Mouse (Mus musculus): ENCODE results near the gene Ptdss2. TPM values are rescaled to one million over a fixed set of nuclear protein-coding genes. Genes with fewer than 3 reads are reported as not detected.
A peak's percentile ranks its signal among the peaks of the same experiment; 100 is the strongest.

Ptdss2 gene
- polyA plus RNA-seq, 1 experiment: 55.3 TPM

- DNase-seq (ENCODE audit: low read depth): no peak
- TF ChIP-seq POLR2A (IDR thresholded peaks at IDR 0.05; ENCODE audit: borderline replicate concordance, extremely low read depth, insufficient read depth, insufficient read length, poor library complexity, severe bottlenecking): no peak
- TF ChIP-seq CTCF (IDR thresholded peaks at IDR 0.05; ENCODE audit: borderline replicate concordance, extremely low read depth, insufficient read depth, insufficient read length): no peak
Measured at GRCm38 (mm10) chr7:141096021-141096420, 26.2 kb upstream of the Ptdss2 start.

DNA sequence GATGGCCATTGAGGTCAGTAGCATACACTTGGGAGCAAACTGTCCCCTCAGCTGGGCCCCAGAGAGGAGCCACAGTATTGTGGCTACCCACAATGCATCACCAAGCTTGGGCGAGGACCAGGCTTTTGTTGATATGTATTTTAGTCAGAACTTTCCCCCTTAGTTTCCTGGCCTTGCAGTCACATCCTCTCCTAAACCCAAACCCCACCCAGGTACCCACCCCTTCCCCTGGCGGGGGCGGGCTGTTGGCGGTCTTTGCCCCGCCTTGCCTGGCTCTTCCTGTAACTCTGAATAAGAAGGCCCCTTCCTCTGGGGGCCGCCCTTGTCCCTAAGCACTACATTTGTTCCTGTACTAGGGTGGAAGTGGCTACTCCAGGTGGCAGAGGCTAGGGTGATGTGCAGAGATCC is 25.5 kb upstream of the Ptdss2 start:
- TF ChIP-seq CTCF (IDR thresholded peaks at IDR 0.05; ENCODE audit: borderline replicate concordance, extremely low read depth, insufficient read depth, insufficient read length) (no peak), POLR2A (IDR thresholded peaks at IDR 0.05; ENCODE audit: borderline replicate concordance, extremely low read depth, insufficient read depth, insufficient read length, poor library complexity, severe bottlenecking) (no peak)
- no peak for DNase-seq (ENCODE audit: low read depth)

- no peak for DNase-seq (ENCODE audit: low read depth)
- no peak for TF ChIP-seq CTCF (IDR thresholded peaks at IDR 0.05; ENCODE audit: borderline replicate concordance, extremely low read depth, insufficient read depth, insufficient read length)
- no peak for TF ChIP-seq POLR2A (IDR thresholded peaks at IDR 0.05; ENCODE audit: borderline replicate concordance, extremely low read depth, insufficient read depth, insufficient read length, poor library complexity, severe bottlenecking)
Measured at GRCm38 (mm10) chr7:141097177-141097576, 25.0 kb upstream of the Ptdss2 start.

- no peak for TF ChIP-seq POLR2A (IDR thresholded peaks at IDR 0.05; ENCODE audit: borderline replicate concordance, extremely low read depth, insufficient read depth, insufficient read length, poor library complexity, severe bottlenecking)
- TF ChIP-seq CTCF (IDR thresholded peaks at IDR 0.05; ENCODE audit: borderline replicate concordance, extremely low read depth, insufficient read depth, insufficient read length): no peak
- peak; percentile 53 for DNase-seq (ENCODE audit: low read depth)
Measured at GRCm38 (mm10) chr7:141099911-141100691, 22.1 kb upstream of the Ptdss2 start, which contains the start of gene Sigirr. Gene Sigirr, minus strand, starts transcription at chr7:141100572.

- TF ChIP-seq POLR2A (IDR thresholded peaks at IDR 0.05; ENCODE audit: borderline replicate concordance, extremely low read depth, insufficient read depth, insufficient read length, poor library complexity, severe bottlenecking) (no peak), CTCF (IDR thresholded peaks at IDR 0.05; ENCODE audit: borderline replicate concordance, extremely low read depth, insufficient read depth, insufficient read length) (no peak)
- DNase-seq (ENCODE audit: low read depth): no peak
Measured at GRCm38 (mm10) chr7:141103161-141103560, 19.0 kb upstream of the Ptdss2 start.

DNA sequence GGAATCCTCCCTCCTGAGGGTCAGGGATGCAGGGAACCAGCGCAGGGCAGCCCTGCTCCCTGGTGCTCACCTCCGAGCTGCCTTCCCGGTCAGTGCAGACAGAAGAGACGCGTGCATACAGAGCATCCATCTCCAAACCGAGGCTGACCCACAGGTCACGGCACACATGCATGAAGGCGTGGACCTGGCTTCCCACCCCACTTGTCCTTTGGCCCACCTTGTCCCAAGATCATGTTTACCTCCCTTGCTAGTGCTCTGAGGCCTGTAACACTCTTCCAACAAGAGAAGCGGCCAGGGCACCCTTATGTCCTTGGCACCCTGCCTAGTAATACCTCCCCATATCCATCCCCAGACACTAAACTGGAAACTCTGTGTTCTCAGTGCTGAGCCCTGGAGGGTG is 6.3 kb upstream of the Ptdss2 start:
- no peak for DNase-seq (ENCODE audit: low read depth)
- TF ChIP-seq CTCF (IDR thresholded peaks at IDR 0.05; ENCODE audit: borderline replicate concordance, extremely low read depth, insufficient read depth, insufficient read length) (no peak), POLR2A (IDR thresholded peaks at IDR 0.05; ENCODE audit: borderline replicate concordance, extremely low read depth, insufficient read depth, insufficient read length, poor library complexity, severe bottlenecking) (no peak)

DNA sequence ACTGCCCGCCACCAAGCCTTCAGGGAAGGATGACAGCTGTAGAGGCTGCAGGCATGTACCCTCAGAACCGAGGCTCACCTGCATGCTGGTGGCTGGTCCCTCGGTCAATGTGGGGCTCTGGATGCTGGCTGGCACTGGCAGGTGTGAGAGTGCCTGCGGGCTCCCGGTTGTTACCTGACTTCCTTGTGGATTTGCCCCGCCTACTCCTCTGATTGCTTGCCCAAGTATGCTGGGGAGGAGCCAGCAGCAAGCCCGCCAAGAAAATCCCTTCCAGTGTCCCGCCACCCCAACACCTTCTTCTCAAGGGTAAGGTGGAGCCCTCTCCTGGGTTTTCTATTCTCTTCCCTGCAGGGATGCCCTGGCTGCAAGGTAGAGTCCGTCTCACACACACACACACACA is 4.5 kb upstream of the Ptdss2 start, which contains the start of gene Ano9:
Ano9 (minus strand) TSS at position 171 of the 400 bp plus-strand sequence.
- DNase-seq (ENCODE audit: low read depth): no peak
- TF ChIP-seq POLR2A (IDR thresholded peaks at IDR 0.05; ENCODE audit: borderline replicate concordance, extremely low read depth, insufficient read depth, insufficient read length, poor library complexity, severe bottlenecking) (no peak), CTCF (IDR thresholded peaks at IDR 0.05; ENCODE audit: borderline replicate concordance, extremely low read depth, insufficient read depth, insufficient read length) (no peak)

GRCm38 (mm10) chr7:141119487-141119886 is 2.7 kb upstream of the Ptdss2 start:
- DNase-seq (ENCODE audit: low read depth): peak; percentile 22
- no peak for TF ChIP-seq POLR2A (IDR thresholded peaks at IDR 0.05; ENCODE audit: borderline replicate concordance, extremely low read depth, insufficient read depth, insufficient read length, poor library complexity, severe bottlenecking)
- TF ChIP-seq CTCF (IDR thresholded peaks at IDR 0.05; ENCODE audit: borderline replicate concordance, extremely low read depth, insufficient read depth, insufficient read length): no peak

- no peak for DNase-seq (ENCODE audit: low read depth)
- TF ChIP-seq CTCF (IDR thresholded peaks at IDR 0.05; ENCODE audit: borderline replicate concordance, extremely low read depth, insufficient read depth, insufficient read length) (no peak), POLR2A (IDR thresholded peaks at IDR 0.05; ENCODE audit: borderline replicate concordance, extremely low read depth, insufficient read depth, insufficient read length, poor library complexity, severe bottlenecking) (no peak)
Measured at GRCm38 (mm10) chr7:141120605-141121004, 1.6 kb upstream of the Ptdss2 start.

GRCm38 (mm10) chr7:141121051-141121531 is 1.1 kb upstream of the Ptdss2 start:
- no peak for TF ChIP-seq POLR2A (IDR thresholded peaks at IDR 0.05; ENCODE audit: borderline replicate concordance, extremely low read depth, insufficient read depth, insufficient read length, poor library complexity, severe bottlenecking)
- no peak for TF ChIP-seq CTCF (IDR thresholded peaks at IDR 0.05; ENCODE audit: borderline replicate concordance, extremely low read depth, insufficient read depth, insufficient read length)
- no peak for DNase-seq (ENCODE audit: low read depth)

DNA sequence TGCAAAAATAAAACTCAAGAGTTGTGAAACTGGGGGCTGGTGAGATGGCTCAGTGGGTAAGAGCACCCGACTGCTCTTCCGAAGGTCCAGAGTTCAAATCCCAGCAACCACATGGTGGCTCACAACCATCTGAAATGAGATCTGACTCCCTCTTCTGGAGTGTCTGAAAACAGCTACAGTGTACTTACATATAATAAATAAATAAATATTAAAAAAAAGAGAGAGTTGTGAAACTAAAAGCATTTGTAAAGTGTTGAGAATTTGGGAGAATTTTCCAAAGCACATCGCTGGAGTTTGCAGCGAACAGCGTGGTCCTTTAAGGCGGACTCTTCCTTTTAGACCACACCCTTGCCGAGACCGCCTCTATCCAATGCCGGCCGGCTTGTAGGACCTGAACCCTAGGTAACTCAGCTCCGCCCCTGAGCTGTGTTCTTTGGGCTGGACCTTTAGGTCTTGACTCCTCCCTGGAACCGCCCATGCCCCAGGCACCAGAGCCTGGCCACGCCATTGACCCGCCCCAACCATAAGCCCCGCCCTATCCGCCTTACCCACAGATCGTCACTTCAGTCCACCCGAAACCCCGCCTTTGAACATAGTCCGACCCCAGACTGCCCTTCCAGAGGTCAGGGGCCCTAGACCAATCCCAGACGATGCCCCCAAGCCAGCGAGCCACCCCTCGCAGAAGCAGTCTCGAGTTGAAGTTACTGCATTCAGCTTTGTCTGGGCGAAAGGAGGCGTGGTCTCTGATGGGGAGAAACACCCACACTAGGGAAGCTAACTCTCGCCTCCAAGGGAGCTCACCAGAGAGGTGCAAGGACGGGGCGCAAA is 721 bp downstream of the Ptdss2 start:
- TF ChIP-seq CTCF (IDR thresholded peaks at IDR 0.05; ENCODE audit: borderline replicate concordance, extremely low read depth, insufficient read depth, insufficient read length): no peak
- no peak for TF ChIP-seq POLR2A (IDR thresholded peaks at IDR 0.05; ENCODE audit: borderline replicate concordance, extremely low read depth, insufficient read depth, insufficient read length, poor library complexity, severe bottlenecking)
- peak; percentile 95 for DNase-seq (ENCODE audit: low read depth)

All from brain, embryonic 14.5 days (tissue).